Mouse (Mus musculus) heart, postnatal 4 days (tissue): ENCODE measurements around the gene Pidd1. TPM values are rescaled to one million over a fixed set of nuclear protein-coding genes. Genes with fewer than 3 reads are reported as not detected.
A peak's percentile ranks its signal among the peaks of the same experiment; 100 is the strongest.

Source experiments
- DNase-seq: peaks from one replicate; pipeline ENCODE4 v3.0.0; 2021
- total RNA-seq, 2 experiments: library from RNA; stranded (reverse); gene quantifications; 2 replicates each; pipeline ENCODE4 v1.2.3; 2021

The Pidd1 gene
- total RNA-seq = 1 to 10 TPM; 5.9 to 6.4 TPM

- DNase-seq = peak; percentile 78
Measured at GRCm38 (mm10) chr7:141443828-141444237, at the start of gene Pidd1. Gene Pidd1, minus strand, starts transcription at chr7:141444025.

DNA sequence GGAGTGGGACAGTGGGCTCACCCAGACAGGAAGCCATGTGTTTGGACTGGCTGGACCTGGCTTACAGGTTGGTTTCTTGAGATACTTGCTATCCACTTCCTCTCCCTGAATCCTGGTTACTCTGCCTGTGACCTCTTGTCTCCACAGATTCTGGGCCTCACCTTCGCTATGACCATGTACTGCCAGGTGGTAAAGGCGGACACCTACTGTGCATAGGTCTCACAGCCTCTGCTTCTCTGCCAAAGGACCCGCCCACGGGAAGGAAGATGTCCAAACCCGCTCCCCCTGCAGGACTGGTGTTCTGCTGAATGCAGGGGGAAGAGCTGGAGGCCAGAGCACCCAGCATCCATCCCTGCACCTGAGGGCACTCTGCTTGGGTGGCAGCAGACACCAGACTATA lies 48.9 kb upstream of the Pidd1 start:
- DNase-seq = no peak

GRCm38 (mm10) chr7:141491151-141491550 lies 47.3 kb upstream of the Pidd1 start:
- DNase-seq = no peak

GRCm38 (mm10) chr7:141487141-141487540 lies 43.3 kb upstream of the Pidd1 start:
- DNase-seq = no peak

GRCm38 (mm10) chr7:141486239-141486638 lies 42.4 kb upstream of the Pidd1 start:
- no peak for DNase-seq

- DNase-seq = no peak
Measured at GRCm38 (mm10) chr7:141485606-141486005, 41.8 kb upstream of the Pidd1 start.

DNA sequence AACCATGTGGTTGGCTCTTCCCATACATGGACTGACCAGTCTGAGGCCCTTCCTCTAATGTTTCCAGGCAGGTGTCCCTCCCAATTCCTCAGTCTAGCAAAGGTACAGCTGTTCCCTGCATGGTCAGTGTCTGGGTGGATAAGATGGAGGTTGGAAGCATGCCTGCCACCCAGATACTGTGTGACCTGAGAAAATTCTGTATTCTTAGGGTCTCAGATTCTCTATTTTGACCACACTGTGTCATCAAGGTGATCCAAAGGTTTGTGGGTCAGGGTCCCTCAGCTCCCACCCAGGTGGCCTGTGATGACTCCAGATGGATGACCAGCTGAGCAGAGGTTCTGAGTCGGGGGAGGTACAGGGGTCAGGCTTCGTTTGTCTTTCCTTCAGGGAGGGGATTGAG lies 41.4 kb upstream of the Pidd1 start:
- no peak for DNase-seq

GRCm38 (mm10) chr7:141484186-141485120 lies 40.6 kb upstream of the Pidd1 start:
- DNase-seq = no peak

DNA sequence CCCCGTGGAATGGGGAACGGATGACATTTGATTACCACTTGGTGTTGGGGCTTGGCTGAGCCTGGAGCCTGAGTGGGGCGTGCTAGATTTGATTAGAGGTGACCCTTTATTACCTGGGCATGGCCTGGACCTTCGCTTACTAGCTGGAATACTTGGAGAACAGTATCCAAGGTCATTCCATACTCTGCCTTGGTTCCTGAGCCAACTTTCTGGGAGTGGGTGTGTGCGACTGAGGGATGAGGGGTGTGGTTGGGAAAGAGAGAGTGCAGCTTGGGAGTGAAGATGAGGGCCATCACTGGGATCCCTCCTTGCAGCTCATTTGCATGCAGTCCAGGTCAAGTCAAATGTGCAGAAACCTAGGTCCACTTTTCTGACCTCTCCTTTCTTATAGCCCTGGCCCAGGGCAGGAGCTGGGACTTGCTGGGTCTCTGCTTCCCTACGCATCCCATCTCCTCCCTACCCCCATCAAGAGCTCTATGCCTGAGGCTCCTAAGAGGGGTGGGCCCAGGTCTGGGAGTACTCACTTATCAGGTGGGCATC lies 39.4 kb upstream of the Pidd1 start:
- DNase-seq = no peak

DNA sequence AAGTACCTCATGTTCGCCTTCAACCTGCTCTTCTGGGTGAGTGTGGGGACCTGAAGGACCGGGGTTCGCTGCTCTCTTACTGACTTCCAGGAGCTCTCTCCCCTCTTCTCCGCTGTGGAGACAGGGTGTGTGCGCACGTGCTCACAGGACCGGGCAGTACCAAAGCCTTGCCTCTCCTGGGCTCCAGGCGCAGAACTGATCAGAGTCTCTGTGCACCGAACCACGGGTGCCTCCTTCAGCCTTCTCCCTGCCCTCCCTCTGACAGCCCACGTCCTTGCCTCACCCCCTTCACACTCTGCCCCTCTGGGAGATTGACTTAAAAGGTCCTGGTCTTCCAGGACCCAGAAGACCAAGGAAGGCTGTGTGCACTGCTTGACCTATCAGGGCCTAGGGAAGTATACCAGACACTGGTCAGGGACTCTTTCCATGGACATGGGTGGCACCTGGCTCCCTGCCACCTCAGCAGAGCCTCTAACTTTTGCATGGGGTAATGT lies 38.8 kb upstream of the Pidd1 start:
- DNase-seq = no peak

DNA sequence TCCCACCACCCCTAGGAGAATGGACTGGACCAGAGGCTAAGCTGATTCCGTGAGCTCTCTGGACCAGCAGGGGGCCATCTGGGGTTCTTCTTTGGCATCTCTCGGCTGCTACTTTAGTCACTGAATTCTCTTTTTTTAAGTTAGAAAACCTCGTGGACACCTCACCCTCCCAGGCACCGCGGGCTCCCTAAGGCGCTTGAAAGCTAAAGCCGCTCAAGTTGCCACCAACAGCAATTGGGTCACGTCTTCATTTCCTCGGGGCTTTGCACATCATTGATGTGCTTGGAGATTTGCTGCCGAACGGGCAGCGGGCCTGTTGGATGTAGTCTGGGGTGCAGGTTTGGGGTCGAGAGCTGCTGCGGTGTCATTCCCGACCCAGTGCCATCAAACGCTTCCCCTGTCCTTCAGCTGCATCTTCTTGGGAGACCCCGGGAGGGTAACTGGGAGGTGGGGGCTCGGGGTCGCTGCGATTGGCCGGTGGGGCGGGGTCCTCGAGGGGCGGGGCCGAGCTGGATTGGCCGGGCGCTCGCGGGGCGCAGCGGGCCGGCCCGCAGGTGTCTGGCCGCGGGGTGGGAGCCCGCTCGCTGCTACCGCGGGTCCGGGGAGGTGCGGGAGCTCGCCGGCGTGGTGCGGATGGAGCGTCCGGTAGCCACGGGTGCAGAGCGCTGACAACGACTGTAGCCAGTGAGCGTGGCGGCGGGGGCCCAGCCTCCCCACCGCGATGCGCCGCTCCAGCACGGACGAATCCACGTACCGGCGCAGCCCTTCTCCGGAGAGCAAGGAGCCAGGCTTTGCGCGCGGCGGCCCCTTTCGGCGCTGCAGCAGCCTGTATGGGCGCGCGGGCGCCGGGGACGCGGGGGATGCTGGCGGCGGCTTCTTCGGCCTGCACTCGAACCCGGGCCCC lies 37.9 kb upstream of the Pidd1 start:
- peak; percentile 73 for DNase-seq

- DNase-seq = peak; percentile 80
Measured at GRCm38 (mm10) chr7:141480842-141481497, 37.1 kb upstream of the Pidd1 start.

GRCm38 (mm10) chr7:141478270-141478748 lies 34.5 kb upstream of the Pidd1 start:
- no peak for DNase-seq

DNA sequence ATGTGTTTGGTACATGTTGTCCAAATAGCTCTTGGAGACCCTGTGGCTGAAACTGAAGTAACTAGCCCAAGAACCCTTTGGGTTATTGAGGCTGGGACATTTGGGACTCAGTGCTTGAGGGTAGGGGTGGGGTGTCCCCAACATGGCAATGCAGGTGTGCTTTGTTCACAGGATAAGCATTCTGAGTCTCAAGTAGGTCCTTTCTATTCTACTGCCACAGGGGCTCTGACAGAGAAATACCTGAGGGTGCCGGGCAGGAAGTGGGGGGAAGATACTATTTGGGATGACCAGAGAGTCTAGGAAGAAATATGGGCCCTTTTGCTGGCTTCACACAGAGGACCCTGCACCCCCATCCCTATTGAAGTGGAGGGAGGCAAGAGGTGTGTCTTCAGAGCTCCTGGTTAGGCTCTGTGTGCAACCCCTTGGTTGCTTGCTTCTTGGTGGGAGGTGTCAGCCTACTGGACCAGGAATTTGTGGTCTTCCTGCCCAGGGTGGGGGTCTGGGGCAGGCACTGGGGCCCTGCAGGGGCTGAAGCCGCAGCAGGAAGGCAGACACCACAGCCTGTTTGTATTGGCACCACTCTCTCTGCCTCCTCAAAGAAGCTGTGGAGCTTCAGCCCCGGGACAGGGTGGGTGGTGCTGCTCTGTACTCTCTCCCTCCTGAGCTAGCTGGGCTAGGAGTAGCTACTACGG lies 33.9 kb upstream of the Pidd1 start:
- DNase-seq = no peak

GRCm38 (mm10) chr7:141476981-141477370 lies 33.2 kb upstream of the Pidd1 start:
- no peak for DNase-seq

- DNase-seq = peak; percentile 89
Measured at GRCm38 (mm10) chr7:141476226-141476980, 32.6 kb upstream of the Pidd1 start.

- no peak for DNase-seq
Measured at GRCm38 (mm10) chr7:141475805-141476158, 32.0 kb upstream of the Pidd1 start.

- peak; percentile 87 for DNase-seq
Measured at GRCm38 (mm10) chr7:141475011-141475804, 31.4 kb upstream of the Pidd1 start, which contains the start of the genes Polr2l and Tspan4. Gene Polr2l, minus strand, starts transcription at chr7:141475132. Gene Tspan4, plus strand, starts transcription at chr7:141475240.

DNA sequence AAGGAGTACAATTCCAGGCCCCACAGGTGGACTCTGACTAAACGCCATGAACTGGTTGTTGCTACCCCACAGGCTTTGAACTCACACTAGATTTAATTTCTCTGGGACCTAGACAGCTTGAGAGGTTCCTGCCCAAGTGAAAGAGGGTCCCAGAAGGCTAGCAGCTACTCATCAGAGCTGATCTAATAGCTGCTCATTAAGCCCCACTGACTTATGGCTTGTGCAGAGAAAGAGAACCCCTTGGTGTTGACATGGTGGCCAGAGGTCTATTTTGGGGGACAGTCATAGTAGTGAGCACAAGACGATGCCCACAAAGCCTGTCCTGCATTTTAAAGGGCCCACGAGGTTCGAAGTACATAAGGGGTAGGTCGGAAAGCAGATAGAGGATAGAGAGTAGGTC lies 30.3 kb upstream of the Pidd1 start:
- no peak for DNase-seq

- no peak for DNase-seq
Measured at GRCm38 (mm10) chr7:141472763-141473162, 28.9 kb upstream of the Pidd1 start.
